Mouse (Mus musculus) stomach, postnatal 0 days (tissue): ENCODE results near the gene Krtap4-6.

Experiments used
- CTCF ChIP-seq: IDR thresholded peaks from 2 replicates; pipeline ENCODE4 v1.5.1; 2016; ENCODE audit warnings: antibody characterized with exemption, low read depth, mild to moderate bottlenecking, moderate library complexity
- EP300 ChIP-seq: optimal IDR thresholded peaks from 2 replicates; pipeline ENCODE3; 2016; ENCODE audit warnings: antibody characterized with exemption

DNA sequence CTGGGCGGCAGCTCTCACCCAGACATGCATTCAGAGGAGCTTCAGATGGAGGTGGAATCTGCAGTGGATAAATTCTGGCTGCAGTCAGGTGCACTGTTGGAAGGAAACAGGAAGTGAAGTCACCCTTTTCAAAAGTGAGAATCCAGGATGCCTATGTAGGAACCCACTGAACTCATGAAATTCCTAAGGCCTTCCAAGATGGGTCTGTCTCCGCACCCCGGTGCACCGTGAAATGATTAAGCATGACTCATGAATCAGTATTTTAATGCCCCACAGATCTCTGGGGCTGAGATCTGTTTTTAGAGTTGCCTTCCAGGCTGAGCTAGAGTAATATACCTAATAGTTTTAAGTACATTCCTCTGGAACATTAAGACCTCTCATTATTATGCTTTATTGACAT lies 6.5 kb downstream of the Krtap4-6 start:
- no peak for TF ChIP-seq CTCF
- TF ChIP-seq EP300 = no peak
